Mouse (Mus musculus) stomach, adult 2 months (tissue): ENCODE data around the gene Olfr53. TPM values are rescaled to one million over a fixed set of nuclear protein-coding genes. Genes with fewer than 3 reads are reported as not detected.

Experiments
- polyA plus RNA-seq: library from polyadenylated mRNA; depleted of rRNA; stranded (reverse); fragments of >200 nt; gene quantifications from 2 replicates; pipeline ENCODE4 v1.2.3, GENCODE M21; 2012; rRNA removed

Olfr53 gene
- not detected in 2 replicates for polyA plus RNA-seq

DNA sequence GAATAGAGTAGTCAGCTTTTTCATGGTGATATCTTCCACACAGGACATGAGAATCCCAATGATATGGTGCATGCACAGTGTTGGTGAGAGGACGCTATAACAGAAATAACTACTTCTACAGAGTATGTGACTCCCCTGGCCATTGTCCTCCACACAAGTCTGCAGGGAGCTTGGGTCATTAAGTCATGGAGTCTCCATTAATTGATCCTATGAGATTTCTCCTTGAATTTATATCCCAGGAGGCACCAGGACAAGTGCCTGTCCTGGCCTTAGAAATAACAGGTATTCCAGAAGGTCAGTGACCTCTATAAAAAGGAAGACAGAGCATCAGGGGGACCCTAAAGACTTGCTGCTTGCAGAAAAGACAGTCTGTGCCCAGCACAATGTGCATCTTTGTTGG, at the start of gene Olfr53:
Gene Olfr53, plus strand, starts transcription at position 301 of the 400 bp plus-strand sequence.

DNA sequence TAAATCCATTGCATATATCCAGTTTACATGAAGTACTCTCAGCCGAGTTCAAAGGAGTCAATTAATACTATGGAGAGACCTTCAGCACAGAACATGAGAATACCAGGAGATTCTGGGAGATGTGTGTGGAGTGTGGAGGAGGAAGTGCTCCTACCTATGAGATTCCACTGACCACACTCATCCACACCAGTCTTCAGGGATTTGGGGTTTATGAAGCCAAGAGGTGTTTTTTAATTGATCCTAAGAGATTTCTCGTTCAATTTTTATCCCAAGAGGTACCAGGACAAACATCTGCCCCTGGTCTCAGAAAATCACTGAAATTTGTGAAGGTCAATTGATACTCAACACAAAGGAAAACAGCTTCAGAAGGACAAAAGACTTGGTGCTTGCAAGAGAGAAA, 45.3 kb upstream of the Olfr53 start, which contains the start of gene Olfr46:
Gene Olfr46, plus strand, starts transcription at position 301 of the 400 bp plus-strand sequence.

DNA sequence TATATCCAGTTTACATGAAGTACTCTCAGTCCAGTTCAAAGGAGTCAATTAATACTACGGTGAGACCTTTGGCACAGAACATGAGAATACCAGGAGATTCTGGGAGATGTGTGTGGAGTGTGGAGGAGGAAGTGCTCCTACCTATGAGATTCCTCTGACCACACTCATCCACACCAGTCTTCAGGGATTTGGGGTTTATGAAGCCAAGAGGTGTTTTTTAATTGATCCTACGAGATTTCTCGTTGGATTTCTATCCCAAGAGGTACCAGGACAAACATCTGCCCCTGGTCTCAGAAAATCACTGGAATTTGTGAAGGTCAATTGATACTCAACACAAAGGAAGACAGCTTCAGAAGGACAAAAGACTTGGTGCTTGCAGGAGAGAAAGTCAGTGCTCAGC, 17.6 kb upstream of the Olfr53 start, which contains the start of gene Olfr61:
Gene Olfr61, plus strand, starts transcription at position 301 of the 400 bp plus-strand sequence.

DNA sequence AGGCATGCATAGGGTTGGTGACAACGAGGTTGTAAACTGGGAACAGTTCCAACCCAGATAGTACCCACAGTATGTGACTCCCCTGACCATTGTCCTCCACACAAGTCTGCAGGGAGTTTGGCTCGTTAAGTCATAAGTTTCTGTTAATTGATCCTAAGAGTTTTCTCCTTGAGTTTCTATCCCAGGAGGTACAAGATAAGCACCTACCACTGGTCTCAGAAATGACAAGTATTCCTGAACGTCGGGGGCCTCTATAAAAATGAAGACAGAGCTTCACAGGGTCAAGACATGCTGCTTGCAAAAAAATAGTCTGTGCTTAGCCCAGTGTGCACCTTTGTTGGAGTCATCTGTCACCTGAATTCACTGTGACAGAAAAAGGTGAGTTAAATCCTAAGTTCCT, 13.4 kb downstream of the Olfr53 start, which contains the start of gene Olfr539:
Gene Olfr539, plus strand, starts transcription at position 301 of the 400 bp plus-strand sequence.

DNA sequence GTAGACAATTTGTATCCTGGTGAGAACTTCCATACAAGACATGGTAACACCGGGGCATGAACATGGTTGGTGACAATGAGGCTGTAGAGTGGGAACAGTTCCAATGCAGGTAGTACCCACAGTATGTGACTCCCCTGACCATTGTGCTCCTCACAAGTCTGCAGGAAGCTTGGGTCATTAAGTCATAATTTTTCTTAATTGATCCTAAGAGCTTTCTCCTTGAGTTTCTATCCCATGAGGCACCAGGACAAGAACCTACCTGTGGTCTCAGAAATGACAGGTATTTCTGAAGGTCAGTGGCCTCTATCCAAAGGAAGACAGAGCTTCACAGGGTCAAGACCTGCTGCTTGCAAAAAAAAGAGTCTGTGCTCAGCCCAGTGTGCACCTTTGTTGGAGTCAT, 35.4 kb downstream of the Olfr53 start, which contains the start of gene Olfr45:
Gene Olfr45, plus strand, starts transcription at position 301 of the 400 bp plus-strand sequence.

DNA sequence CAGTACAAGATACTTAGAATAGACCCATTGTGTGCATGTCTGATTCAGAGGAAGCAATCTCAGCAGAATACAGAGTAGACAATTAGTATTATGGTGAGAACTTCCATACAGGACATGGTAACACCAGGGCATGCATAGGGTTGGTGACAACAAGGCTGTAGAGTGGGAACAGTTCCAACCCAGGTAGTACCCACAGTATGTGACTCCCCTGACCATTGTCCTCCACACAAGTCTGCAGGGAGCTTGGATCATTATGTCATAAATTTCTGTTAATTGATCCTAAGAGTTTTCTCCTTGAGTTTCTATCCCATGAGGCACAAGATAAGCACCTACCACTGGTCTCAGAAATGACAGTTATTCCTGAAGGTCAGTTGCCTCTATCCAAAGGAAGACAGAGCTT, 50.7 kb downstream of the Olfr53 start, which contains the start of gene Olfr541:
Gene Olfr541, plus strand, starts transcription at position 301 of the 400 bp plus-strand sequence.

Other genes starting within 250 kb of the Olfr53 start
- not detected in 2 replicates for gene Olfr531, start 243.5 kb upstream of the Olfr53 start, polyA plus RNA-seq
- not detected in 2 replicates for gene Olfr532, start 224.8 kb upstream of the Olfr53 start, polyA plus RNA-seq
- not detected in 2 replicates for gene Olfr533, start 183.1 kb upstream of the Olfr53 start, polyA plus RNA-seq
- not detected in 2 replicates for gene Olfr535, start 162.2 kb upstream of the Olfr53 start, polyA plus RNA-seq
- gene Olfr536, start 139.1 kb upstream of the Olfr53 start, polyA plus RNA-seq: not detected in 2 replicates
- gene Olfr538, start 78.6 kb upstream of the Olfr53 start, polyA plus RNA-seq: not detected in 2 replicates
- not detected in 2 replicates for gene Olfr46, start 45.2 kb upstream of the Olfr53 start, polyA plus RNA-seq
- not detected in 2 replicates for gene Olfr61, start 17.5 kb upstream of the Olfr53 start, polyA plus RNA-seq
- gene Olfr539, start 13.5 kb downstream of the Olfr53 start, polyA plus RNA-seq: not detected in 2 replicates
- not detected in 2 replicates for gene Olfr45, start 35.5 kb downstream of the Olfr53 start, polyA plus RNA-seq
- not detected in 2 replicates for gene Olfr541, start 50.8 kb downstream of the Olfr53 start, polyA plus RNA-seq
- gene Cyp2e1, start 117.3 kb downstream of the Olfr53 start, polyA plus RNA-seq: 0.06 and 0.75 TPM in 2 replicates
- 0.15 TPM in 1 of 2 replicates, not detected in the other for gene Syce1, start 141.4 kb downstream of the Olfr53 start, polyA plus RNA-seq
- gene Zfp941, start 175.7 kb downstream of the Olfr53 start, polyA plus RNA-seq: 0.01 and 0.02 TPM in 2 replicates
- 24.9 and 25.9 TPM in 2 replicates for gene Urah, start 188.6 kb downstream of the Olfr53 start, polyA plus RNA-seq
- gene Scgb1c1, start 199.1 kb downstream of the Olfr53 start, polyA plus RNA-seq: not detected in 2 replicates
- not detected in 2 replicates for gene Odf3, start 201.4 kb downstream of the Olfr53 start, polyA plus RNA-seq
- gene Gm45785, start 209.9 kb downstream of the Olfr53 start, polyA plus RNA-seq: not detected in 2 replicates
- 38.8 and 38.9 TPM in 2 replicates for gene Ric8a, start 210.5 kb downstream of the Olfr53 start, polyA plus RNA-seq
- 7.5 and 8.6 TPM in 2 replicates for gene Bet1l, start 211.1 kb downstream of the Olfr53 start, polyA plus RNA-seq
- 26.4 and 30.2 TPM in 2 replicates for gene Psmd13, start 235.5 kb downstream of the Olfr53 start, polyA plus RNA-seq
- gene Sirt3, start 235.9 kb downstream of the Olfr53 start, polyA plus RNA-seq: 12.7 and 14.2 TPM in 2 replicates